ENCODE assay signal across 19 mouse cellular contexts in genomic region chr5:113814111-113815040, GRCm38 (mm10). TPM values are rescaled to one million over a fixed set of nuclear protein-coding genes. Genes with fewer than 3 reads are reported as not detected.
DNase-seq lines count a peak whose midpoint lies in the region; TF ChIP-seq lines count a peak whose summit lies in the region.
"Had no signal": no experiment of that assay in that cellular context is flagged by ENCODE, and none has a peak within 500 bp of the region (broad histone marks: within the 10 kb centered on the region; RNA-seq: fewer than 3 reads in every experiment).

No protein-coding gene starts in this region.

- no peak for DNase-seq in spleen, adult 2 months (ENCODE audit: low read depth in 1 of 2, low spot score in 2 of 2)
- no peak for DNase-seq in spleen, adult 18-20 months
- DNase-seq in CD4-positive, CD25-positive, alpha-beta regulatory T cell, adult 2 months (ENCODE audit: low read depth, low spot score) = peak; percentile 74
- peak; percentile 40 for DNase-seq in naive thymus-derived CD4-positive, alpha-beta T cell, adult 2 months (ENCODE audit: low read depth)
- no peak for DNase-seq in kidney, adult 9 months
- DNase-seq in gastrocnemius, postnatal 25 days = no peak
- DNase-seq: adrenal gland, postnatal 14 days; cerebellum, postnatal 10 days; heart, postnatal 36 days; lung, adult 18-20 months; lung, postnatal 36 days; thymus, postnatal 14 days had no signal

- H3K4me1 ChIP-seq in spleen, adult 2 months (ENCODE audit: control insufficient read depth, insufficient read depth, insufficient read length) = peaks cover 8% of the 10 kb centered on the region; the same call in 1 of the 2 replicates
- H3K4me1 ChIP-seq in ES-Bruce4 (ENCODE audit: control insufficient read depth, insufficient read depth, low read length) = peaks cover 3% of the 10 kb centered on the region

- H3K9me3 ChIP-seq in ES-Bruce4 (replicated peaks; ENCODE audit: control insufficient read depth, insufficient read depth, low read length, poor library complexity, severe bottlenecking) = no peaks in the 10 kb centered on the region
- H3K9me3 ChIP-seq: embryonic facial prominence, embryonic 15.5 days had no signal

- peak overlapping the region; percentile 25; the same call in 1 of the 2 replicates for H3K4me3 ChIP-seq in spleen, adult 2 months (ENCODE audit: extremely low read depth, insufficient read depth, insufficient read length)
- H3K4me3 ChIP-seq in ES-Bruce4 (ENCODE audit: low read depth, low read length) = peak overlapping the region; percentile 24
- H3K4me3 ChIP-seq: embryonic facial prominence, embryonic 15.5 days; forebrain, embryonic 10.5 days; heart, embryonic 13.5 days had no signal

- no peak for TF ChIP-seq EP300 in ES-Bruce4 (IDR thresholded peaks at IDR 0.05; ENCODE audit: insufficient read depth, low read depth, low read length)

- peak overlapping the region; percentile 26; the same call in 1 of the 2 replicates for H3K9ac ChIP-seq in ES-Bruce4 (ENCODE audit: low read depth, poor library complexity, severe bottlenecking)
- H3K9ac ChIP-seq: embryonic facial prominence, embryonic 15.5 days; heart, embryonic 13.5 days; hindbrain, embryonic 14.5 days had no signal

- WGBS in spleen, adult 2 months = 27% methylated on average over 27 of the region's 27 CpGs

- peaks cover 11% of the 10 kb centered on the region for H3K36me3 ChIP-seq in spleen, adult 2 months (ENCODE audit: control insufficient read depth, insufficient read depth, low read length)
- no peaks in the 10 kb centered on the region for H3K36me3 ChIP-seq in ES-Bruce4 (ENCODE audit: control insufficient read depth, insufficient read depth, low read length, poor library complexity, severe bottlenecking)
- H3K36me3 ChIP-seq: embryonic facial prominence, embryonic 15.5 days; forebrain, embryonic 10.5 days; heart, embryonic 13.5 days had no signal

- no peak overlapping the region for H3K27ac ChIP-seq in spleen, adult 2 months (ENCODE audit: insufficient read depth, low read length)
- H3K27ac ChIP-seq in ES-Bruce4 (ENCODE audit: insufficient read depth, low read length) = no peak overlapping the region
- H3K27ac ChIP-seq: embryonic facial prominence, embryonic 15.5 days; forebrain, embryonic 10.5 days; heart, embryonic 13.5 days; hindbrain, embryonic 14.5 days; kidney, postnatal 0 days had no signal

- TF ChIP-seq POLR2A in spleen, adult 2 months (IDR thresholded peaks at IDR 0.05; ENCODE audit: low read depth, low read length) = no peak
- TF ChIP-seq POLR2A in ES-Bruce4 (IDR thresholded peaks at IDR 0.05; ENCODE audit: insufficient read depth, low read length) = no peak

- no peak for TF ChIP-seq CTCF in spleen, adult 2 months (IDR thresholded peaks at IDR 0.05; ENCODE audit: extremely low read depth, insufficient read depth, insufficient read length, insufficient replicate concordance)
- TF ChIP-seq CTCF in ES-Bruce4 (IDR thresholded peaks at IDR 0.05; ENCODE audit: low read depth, low read length) = no peak

- no peaks in the 10 kb centered on the region for H3K27me3 ChIP-seq in spleen, adult 2 months (ENCODE audit: control insufficient read depth, insufficient read depth, low read length)
- H3K27me3 ChIP-seq in ES-Bruce4 (ENCODE audit: control insufficient read depth, insufficient read depth, low read length, poor library complexity, severe bottlenecking) = no peaks in the 10 kb centered on the region
- H3K27me3 ChIP-seq: embryonic facial prominence, embryonic 15.5 days had no signal

RNA-seq across cellular contexts. Expression of gene Tmem119, which starts 14.1 kb away (rescaled TPM):
- polyA plus RNA-seq in spleen, adult 2 months (2012; rRNA removed) = 3.0 and 4.8 TPM in 2 replicates
- 0.79 and 1.2 TPM in 2 replicates for polyA plus RNA-seq in ES-Bruce4 (2011; ENCODE audit: insufficient read depth, insufficient read length, low read depth, missing spikeins)
- total RNA-seq in gastrocnemius, postnatal 25 days (2021) = 1 to 10 TPM; 3.0 to 3.6 TPM
- polyA plus RNA-seq: Patski had no signal

RNA-seq across cellular contexts. Expression of gene Selplg, which starts 18.1 kb away (rescaled TPM):
- 274 and 338 TPM in 2 replicates for polyA plus RNA-seq in spleen, adult 2 months (2012; rRNA removed)
- polyA plus RNA-seq in ES-Bruce4 (2011; ENCODE audit: insufficient read depth, insufficient read length, low read depth, missing spikeins) = 0.72 and 1.9 TPM in 2 replicates
- total RNA-seq in gastrocnemius, postnatal 25 days (2021) = 1 to 10 TPM in 1 of 2 experiments, under 1 TPM in 1; 0.43 to 1.2 TPM

RNA-seq across cellular contexts. Expression of gene Iscu, which starts 41.8 kb away (rescaled TPM):
- polyA plus RNA-seq in spleen, adult 2 months (2012; rRNA removed) = 77.5 and 79.7 TPM in 2 replicates
- 47.5 and 58.2 TPM in 2 replicates for polyA plus RNA-seq in ES-Bruce4 (2011; ENCODE audit: insufficient read depth, insufficient read length, low read depth, missing spikeins)
- total RNA-seq in gastrocnemius, postnatal 25 days (2021) = 100 to 1,000 TPM; 126 to 135 TPM

RNA-seq across cellular contexts. Expression of gene Sart3, which starts 42.1 kb away (rescaled TPM):
- 27.2 and 28.0 TPM in 2 replicates for polyA plus RNA-seq in spleen, adult 2 months (2012; rRNA removed)
- polyA plus RNA-seq in ES-Bruce4 (2011; ENCODE audit: insufficient read depth, insufficient read length, low read depth, missing spikeins) = 45.0 and 49.0 TPM in 2 replicates
- total RNA-seq in gastrocnemius, postnatal 25 days (2021) = 1 to 10 TPM; 5.8 to 8.2 TPM

Comparison
In these comparisons a context has a peak if more than half of its experiments do, and no peak if none do; other contexts are left out.
1. DNase-seq: peak in CD4-positive, CD25-positive, alpha-beta regulatory T cell, adult 2 months (single experiment) and naive thymus-derived CD4-positive, alpha-beta T cell, adult 2 months (single experiment); none in spleen, adult 2 months (0 of 2), spleen, adult 18-20 months (0 of 2), kidney, adult 9 months (single experiment) and gastrocnemius, postnatal 25 days (single experiment).
2. RNA of gene Selplg, which starts 18.1 kb away (polyA plus RNA-seq): 274 to 338 TPM in spleen, adult 2 months; 0.72 to 1.9 TPM in ES-Bruce4; every median in the first group is over 10 times any median in the second.